Mouse (Mus musculus): ENCODE measurements around the gene Slc13a4. TPM values are rescaled to one million over a fixed set of nuclear protein-coding genes. Genes with fewer than 3 reads are reported as not detected.

The Slc13a4 gene
- polyA plus RNA-seq, 1 experiment = not detected

GRCm38 (mm10) chr6:35309406-35309805 lies 1.5 kb upstream of the Slc13a4 start:
- Histone ChIP-seq H3K4me3 (ENCODE audit: insufficient read depth, low read length) (no peak overlapping the region), H3K4me1 (ENCODE audit: control insufficient read depth, insufficient read depth, low read length) (no peaks in the 10 kb centered on the region), H3K27ac (ENCODE audit: insufficient read depth, low read depth, low read length) (no peak overlapping the region)
- TF ChIP-seq POLR2A (IDR thresholded peaks at IDR 0.05; ENCODE audit: borderline replicate concordance, low read depth, low read length) (no peak), CTCF (IDR thresholded peaks at IDR 0.05; ENCODE audit: low read depth, low read length) (no peak)

- TF ChIP-seq POLR2A (IDR thresholded peaks at IDR 0.05; ENCODE audit: borderline replicate concordance, low read depth, low read length) (no peak), CTCF (IDR thresholded peaks at IDR 0.05; ENCODE audit: low read depth, low read length) (no peak)
- H3K4me1 ChIP-seq (ENCODE audit: control insufficient read depth, insufficient read depth, low read length) = no peaks in the 10 kb centered on the region
- H3K27ac ChIP-seq (ENCODE audit: insufficient read depth, low read depth, low read length) = no peak overlapping the region
Measured at GRCm38 (mm10) chr6:35307136-35307535, 795 bp downstream of the Slc13a4 start.

GRCm38 (mm10) chr6:35303355-35303900 lies 4.5 kb downstream of the Slc13a4 start:
- no peak for TF ChIP-seq POLR2A (IDR thresholded peaks at IDR 0.05; ENCODE audit: borderline replicate concordance, low read depth, low read length)
- TF ChIP-seq CTCF (IDR thresholded peaks at IDR 0.05; ENCODE audit: low read depth, low read length) = no peak
- Histone ChIP-seq H3K4me3 (ENCODE audit: insufficient read depth, low read length) (no peak overlapping the region), H3K4me1 (ENCODE audit: control insufficient read depth, insufficient read depth, low read length) (peaks cover 3% of the 10 kb centered on the region), H3K27ac (ENCODE audit: insufficient read depth, low read depth, low read length) (no peak overlapping the region)

More at GRCm38 (mm10) chr6:35307136-35307535, 795 bp downstream of the Slc13a4 start:
- no peak overlapping the region for H3K4me3 ChIP-seq (ENCODE audit: insufficient read depth, low read length)

- Histone ChIP-seq H3K4me1 (ENCODE audit: control insufficient read depth, insufficient read depth, low read length) (peaks cover 6% of the 10 kb centered on the region), H3K27ac (ENCODE audit: insufficient read depth, low read depth, low read length) (no peak overlapping the region), H3K4me3 (ENCODE audit: insufficient read depth, low read length) (no peak overlapping the region)
- TF ChIP-seq POLR2A (IDR thresholded peaks at IDR 0.05; ENCODE audit: borderline replicate concordance, low read depth, low read length) = no peak
- TF ChIP-seq CTCF (IDR thresholded peaks at IDR 0.05; ENCODE audit: low read depth, low read length) = no peak
Measured at GRCm38 (mm10) chr6:35302581-35302980, 5.3 kb downstream of the Slc13a4 start.

- Histone ChIP-seq H3K4me1 (ENCODE audit: control insufficient read depth, insufficient read depth, low read length) (peaks cover 6% of the 10 kb centered on the region), H3K27ac (ENCODE audit: insufficient read depth, low read depth, low read length) (no peak overlapping the region), H3K4me3 (ENCODE audit: insufficient read depth, low read length) (no peak overlapping the region)
- TF ChIP-seq CTCF (IDR thresholded peaks at IDR 0.05; ENCODE audit: low read depth, low read length) = no peak
- TF ChIP-seq POLR2A (IDR thresholded peaks at IDR 0.05; ENCODE audit: borderline replicate concordance, low read depth, low read length) = no peak
Measured at GRCm38 (mm10) chr6:35298323-35298722, 9.6 kb downstream of the Slc13a4 start.

- TF ChIP-seq POLR2A (IDR thresholded peaks at IDR 0.05; ENCODE audit: borderline replicate concordance, low read depth, low read length) (no peak), CTCF (IDR thresholded peaks at IDR 0.05; ENCODE audit: low read depth, low read length) (no peak)
- Histone ChIP-seq H3K4me3 (ENCODE audit: insufficient read depth, low read length) (no peak overlapping the region), H3K27ac (ENCODE audit: insufficient read depth, low read depth, low read length) (no peak overlapping the region), H3K4me1 (ENCODE audit: control insufficient read depth, insufficient read depth, low read length) (peaks cover 6% of the 10 kb centered on the region)
Measured at GRCm38 (mm10) chr6:35297516-35298227, 10.3 kb downstream of the Slc13a4 start.

- peaks cover 6% of the 10 kb centered on the region for H3K4me1 ChIP-seq (ENCODE audit: control insufficient read depth, insufficient read depth, low read length)
- no peak overlapping the region for H3K27ac ChIP-seq (ENCODE audit: insufficient read depth, low read depth, low read length)
- TF ChIP-seq CTCF (IDR thresholded peaks at IDR 0.05; ENCODE audit: low read depth, low read length) = no peak
- no peak for TF ChIP-seq POLR2A (IDR thresholded peaks at IDR 0.05; ENCODE audit: borderline replicate concordance, low read depth, low read length)
- no peak overlapping the region for H3K4me3 ChIP-seq (ENCODE audit: insufficient read depth, low read length)
Measured at GRCm38 (mm10) chr6:35297001-35297400, 10.9 kb downstream of the Slc13a4 start.

- Histone ChIP-seq H3K4me1 (ENCODE audit: control insufficient read depth, insufficient read depth, low read length) (peaks cover 6% of the 10 kb centered on the region), H3K27ac (ENCODE audit: insufficient read depth, low read depth, low read length) (no peak overlapping the region), H3K4me3 (ENCODE audit: insufficient read depth, low read length) (no peak overlapping the region)
- no peak for TF ChIP-seq POLR2A (IDR thresholded peaks at IDR 0.05; ENCODE audit: borderline replicate concordance, low read depth, low read length)
- no peak for TF ChIP-seq CTCF (IDR thresholded peaks at IDR 0.05; ENCODE audit: low read depth, low read length)
Measured at GRCm38 (mm10) chr6:35294964-35295363, 13.0 kb downstream of the Slc13a4 start.

- TF ChIP-seq POLR2A (IDR thresholded peaks at IDR 0.05; ENCODE audit: borderline replicate concordance, low read depth, low read length) = no peak
- TF ChIP-seq CTCF (IDR thresholded peaks at IDR 0.05; ENCODE audit: low read depth, low read length) = no peak
- no peak overlapping the region for H3K4me3 ChIP-seq (ENCODE audit: insufficient read depth, low read length)
- no peaks in the 10 kb centered on the region for H3K4me1 ChIP-seq (ENCODE audit: control insufficient read depth, insufficient read depth, low read length)
- H3K27ac ChIP-seq (ENCODE audit: insufficient read depth, low read depth, low read length) = no peak overlapping the region
Measured at GRCm38 (mm10) chr6:35289676-35290075, 18.3 kb downstream of the Slc13a4 start.

- Histone ChIP-seq H3K4me3 (ENCODE audit: insufficient read depth, low read length) (no peak overlapping the region), H3K27ac (ENCODE audit: insufficient read depth, low read depth, low read length) (no peak overlapping the region), H3K4me1 (ENCODE audit: control insufficient read depth, insufficient read depth, low read length) (no peaks in the 10 kb centered on the region)
- no peak for TF ChIP-seq POLR2A (IDR thresholded peaks at IDR 0.05; ENCODE audit: borderline replicate concordance, low read depth, low read length)
- TF ChIP-seq CTCF (IDR thresholded peaks at IDR 0.05; ENCODE audit: low read depth, low read length) = no peak
Measured at GRCm38 (mm10) chr6:35288920-35289319, 19.0 kb downstream of the Slc13a4 start.
